Mouse (Mus musculus) cerebellum, adult 2 months (tissue): Measurements from ENCODE around the gene Hormad2.

Experiments used
- CTCF ChIP-seq: fragments of 200-500 bp; IDR thresholded peaks from 2 replicates; pipeline ENCODE4 v1.5.1; 2011; ENCODE audit warnings: low read depth, mild to moderate bottlenecking, control low read depth, low read length, moderate library complexity, borderline replicate concordance; ENCODE audit not compliant: insufficient read depth
- POLR2A ChIP-seq: fragments of 200-500 bp; IDR thresholded peaks from 2 replicates; pipeline ENCODE4 v1.6.1; 2011; ENCODE audit warnings: low read length, control low read depth, borderline replicate concordance; ENCODE audit not compliant: insufficient read depth

DNA sequence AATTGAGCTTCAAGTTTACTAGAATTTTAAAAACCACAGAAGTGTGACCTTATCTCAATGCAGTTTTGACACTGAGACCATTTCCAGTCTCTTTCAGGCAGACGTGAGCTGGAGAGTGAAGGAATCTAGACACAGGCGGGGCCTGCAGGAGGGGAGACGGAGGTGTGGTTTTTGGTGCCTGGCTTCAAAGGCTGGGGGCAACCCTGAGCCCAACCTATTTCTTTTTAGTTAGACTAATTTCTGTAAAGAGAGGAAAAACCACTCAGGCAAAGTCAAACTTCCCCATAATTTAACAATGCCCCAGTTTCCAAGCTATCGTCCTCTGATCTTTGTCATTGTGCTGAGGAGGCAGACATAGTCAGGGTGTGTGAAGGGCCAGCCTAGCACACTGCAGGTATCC lies 97.0 kb downstream of the Hormad2 start:
- TF ChIP-seq CTCF (no peak), POLR2A (no peak)
